Mouse (Mus musculus) kidney, adult 2 months (tissue): Measurements from ENCODE around the gene Slc25a16.

Source experiments
- CTCF ChIP-seq: fragments of 200-500 bp; conservative IDR thresholded peaks from 2 replicates; pipeline ENCODE4 v1.5.1; 2011; ENCODE audit warnings: low read depth, mild to moderate bottlenecking, control low read depth, low read length, moderate library complexity, mixed read lengths; ENCODE audit not compliant: insufficient read depth, insufficient read length
- POLR2A ChIP-seq: fragments of 200-500 bp; IDR thresholded peaks from one replicate; pipeline ENCODE4 v1.6.1; 2011; ENCODE audit warnings: low read depth, low read length, control low read depth

GRCm38 (mm10) chr10:62919925-62920765 is at the start of gene Slc25a16:
- TF ChIP-seq CTCF = no peak
- TF ChIP-seq POLR2A = peak; percentile 61
